Mouse (Mus musculus) adrenal gland (tissue): ENCODE data around the gene Olfr1331.
"Not testable (repeated sequence)": the region's sequence is repeated elsewhere in the genome, so short reads cannot be mapped to it uniquely, and the experiment has no call there.

ENCODE experiments used
- intact Hi-C: fragments of 180-260 bp; cut with DNase I; formaldehyde crosslinking; loops from one replicate; pipeline ENCODE4 v1.15.1; 2025
- long read RNA-seq, 2 experiments: library from polyadenylated mRNA; unstranded; transcript quantifications; one replicate each; pipeline ENCODE4 v2.0.0; 2020; ENCODE audit warnings: borderline replicate concordance in 1 of 2; ENCODE audit not compliant: insufficient replicate concordance in 1 of 2

Olfr1331 gene
- long read RNA-seq, experiment 1, result 0 reads
- long read RNA-seq, experiment 2, result 0 reads

DNA sequence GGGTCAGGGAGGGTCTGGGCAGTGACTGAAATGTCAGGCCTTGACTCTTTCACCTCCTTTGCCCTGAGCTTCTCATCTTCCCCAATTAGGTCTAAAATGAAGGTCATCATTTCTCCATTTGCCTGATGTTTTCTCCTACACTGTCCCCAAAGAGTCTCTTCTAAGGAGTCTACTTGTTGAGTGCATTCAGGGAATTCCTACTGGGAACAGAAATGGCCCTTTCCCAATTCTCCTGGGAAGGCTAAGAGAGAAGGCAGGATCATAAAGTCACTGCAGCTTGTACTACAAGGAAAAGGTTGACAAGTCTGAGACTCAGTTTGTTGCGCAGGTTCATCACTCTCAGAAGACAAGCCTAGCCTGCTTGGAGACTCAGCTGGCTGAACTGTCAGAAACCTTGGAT is at the start of gene Olfr1331:
Olfr1331 (plus strand) TSS at position 301 of the 400 bp plus-strand sequence.
- intact Hi-C loops, result no loop called here

DNA sequence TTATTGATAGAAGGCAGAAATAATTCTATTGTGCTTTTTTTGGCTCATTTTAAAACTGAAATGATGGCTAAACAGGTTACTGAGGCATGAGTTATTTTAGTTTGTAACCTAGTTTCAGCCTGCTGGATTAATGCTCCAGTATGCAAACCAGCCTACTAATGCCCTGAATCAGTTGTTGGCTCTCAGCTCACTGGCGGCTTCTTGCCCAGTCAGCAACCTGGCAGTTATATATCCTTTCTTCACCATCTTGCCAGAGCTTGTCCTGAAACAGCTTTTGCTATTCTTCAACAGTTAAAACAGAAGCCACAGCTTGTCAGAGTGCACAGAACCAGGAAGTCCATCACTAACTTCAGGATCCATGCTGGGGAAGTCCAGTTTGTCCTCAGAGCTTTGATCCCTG is 45.5 kb upstream of the Olfr1331 start:
- intact Hi-C loops, result no loop called here

GRCm38 (mm10) chr4:118836179-118836578 is 28.3 kb upstream of the Olfr1331 start, which contains the start of gene Olfr1333:
Olfr1333 (minus strand) TSS chr4:118836279.
- intact Hi-C loops, result no loop called here

- intact Hi-C loops, result no loop called here
These were observed 2.7 kb upstream of the Olfr1331 start for GRCm38 (mm10) chr4:118861791-118862190.

GRCm38 (mm10) chr4:118862704-118863103 is 1.7 kb upstream of the Olfr1331 start:
- intact Hi-C loops, result no loop called here

DNA sequence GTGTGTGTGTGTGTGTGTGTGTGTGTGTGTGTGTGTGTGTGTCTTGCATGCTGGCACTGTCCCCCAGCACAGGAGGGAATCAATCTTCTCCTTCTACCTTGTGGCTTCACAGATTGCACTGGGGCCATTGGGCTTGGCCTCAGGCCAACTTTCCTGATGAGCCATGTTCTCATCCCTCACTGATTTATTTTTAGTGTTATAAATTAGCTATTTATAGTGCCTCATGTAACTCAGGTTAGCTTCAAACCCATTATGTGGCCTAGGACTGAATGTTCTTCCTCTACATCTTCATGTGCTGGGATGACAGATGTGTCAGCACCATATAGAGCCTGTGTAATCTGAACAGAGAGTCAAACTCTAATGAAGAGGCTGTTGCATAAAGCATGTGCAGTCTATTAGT is 3.1 kb downstream of the Olfr1331 start:
- intact Hi-C loops, result no loop called here

- intact Hi-C loops, result no loop called here
These were observed 23.8 kb downstream of the Olfr1331 start, which contains the start of gene Olfr1330 for GRCm38 (mm10) chr4:118888297-118888696. Olfr1330 (plus strand) TSS chr4:118888597.

- intact Hi-C loops, result no loop called here
These were observed 37.5 kb downstream of the Olfr1331 start for GRCm38 (mm10) chr4:118901981-118902380.

DNA sequence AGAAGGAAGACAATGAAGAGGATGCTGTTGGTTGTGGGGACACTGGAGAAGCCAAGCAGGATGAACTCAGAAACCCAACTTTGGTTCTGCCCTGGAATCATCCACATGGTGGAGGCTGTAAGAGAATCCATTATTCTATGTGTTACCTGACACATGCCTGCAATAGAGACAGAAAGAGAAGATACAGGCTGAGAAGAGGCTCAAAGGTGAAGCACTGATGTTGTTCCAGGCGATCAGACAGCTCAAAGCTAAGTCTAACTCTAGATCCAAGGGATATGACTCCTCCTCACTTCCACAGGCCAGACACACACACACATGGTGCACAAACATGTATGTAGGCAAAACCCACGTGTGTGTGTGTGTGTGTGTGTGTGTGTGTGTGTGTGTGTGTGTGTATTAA is 52.9 kb downstream of the Olfr1331 start, which contains the start of gene Olfr1329:
Olfr1329 (minus strand) TSS at position 101 of the 400 bp plus-strand sequence.
- intact Hi-C loops, result not testable (repeated sequence)
